Mouse (Mus musculus): ENCODE results near the gene Keap1. TPM values are rescaled to one million over a fixed set of nuclear protein-coding genes. Genes with fewer than 3 reads are reported as not detected.
"Not testable (repeated sequence)": the region's sequence is repeated elsewhere in the genome, so short reads cannot be mapped to it uniquely, and the experiment has no call there.

Keap1 gene
- total RNA-seq, 1 experiment from 2014 or later: 51.5 TPM

GRCm38 (mm10) chr9:21196521-21197433 lies 42.4 kb downstream of the Keap1 start:
- no peak for DNase-seq

GRCm38 (mm10) chr9:21195736-21196505 lies 43.2 kb downstream of the Keap1 start:
- DNase-seq: not testable (repeated sequence)

- DNase-seq: no peak
These were observed 44.2 kb downstream of the Keap1 start for GRCm38 (mm10) chr9:21194787-21195493.

GRCm38 (mm10) chr9:21193786-21194185 lies 45.4 kb downstream of the Keap1 start:
- DNase-seq: no peak

GRCm38 (mm10) chr9:21190670-21191069 lies 48.5 kb downstream of the Keap1 start:
- no peak for DNase-seq

- DNase-seq: no peak
These were observed 49.3 kb downstream of the Keap1 start for GRCm38 (mm10) chr9:21189905-21190304.

GRCm38 (mm10) chr9:21185436-21185835 lies 53.7 kb downstream of the Keap1 start:
- DNase-seq: no peak

GRCm38 (mm10) chr9:21184733-21185132 lies 54.4 kb downstream of the Keap1 start:
- DNase-seq: peak; percentile 63

GRCm38 (mm10) chr9:21183905-21184413 lies 55.2 kb downstream of the Keap1 start:
- DNase-seq: peak; percentile 81

GRCm38 (mm10) chr9:21183421-21183820 lies 55.7 kb downstream of the Keap1 start:
- no peak for DNase-seq

- DNase-seq: peak; percentile 35
These were observed 57.5 kb downstream of the Keap1 start for GRCm38 (mm10) chr9:21181421-21182220.

- no peak for DNase-seq
These were observed 58.3 kb downstream of the Keap1 start for GRCm38 (mm10) chr9:21180841-21181240.

GRCm38 (mm10) chr9:21180402-21180801 lies 58.8 kb downstream of the Keap1 start:
- DNase-seq: no peak

Other genes with a start within 250 kb of the Keap1 start
- gene Mrpl4, start 236.6 kb downstream of the Keap1 start, total RNA-seq (2021): 113 and 122 TPM in 2 replicates
- gene Icam1, start 223.4 kb downstream of the Keap1 start, total RNA-seq (2021): 6.5 and 8.9 TPM in 2 replicates
- gene Icam4, start 210.0 kb downstream of the Keap1 start, total RNA-seq (2021): 1.6 and 1.9 TPM in 2 replicates
- 0.43 and 0.49 TPM in 2 replicates for gene Icam5, start 207.3 kb downstream of the Keap1 start, total RNA-seq (2021)
- gene Zglp1, start 172.3 kb downstream of the Keap1 start, total RNA-seq (2021): not detected in 2 replicates
- 0.52 TPM in 1 of 2 replicates, not detected in the other for gene Gm49373, start 166.3 kb downstream of the Keap1 start, total RNA-seq (2021)
- 32.4 and 36.5 TPM in 2 replicates for gene Fdx1l, start 165.7 kb downstream of the Keap1 start, total RNA-seq (2021)
- gene Gm38431, start 147.4 kb downstream of the Keap1 start, total RNA-seq (2021): 2.5 and 9.4 TPM in 2 replicates
- gene Raver1, start 147.4 kb downstream of the Keap1 start, total RNA-seq (2021): 52.1 and 60.0 TPM in 2 replicates
- gene Tyk2, start 108.1 kb downstream of the Keap1 start, total RNA-seq (2021): 17.7 and 22.4 TPM in 2 replicates
- 190 and 202 TPM in 2 replicates for gene Cdc37, start 89.4 kb downstream of the Keap1 start, total RNA-seq (2021)
- gene Pde4a, start 73.6 kb downstream of the Keap1 start, total RNA-seq (2021): 12.9 and 13.1 TPM in 2 replicates
- 0.88 and 1.3 TPM in 2 replicates for gene S1pr5, start 9.1 kb upstream of the Keap1 start, total RNA-seq (2021)
- 37.5 and 42.2 TPM in 2 replicates for gene Atg4d, start 25.9 kb upstream of the Keap1 start, total RNA-seq (2021)
- gene Kri1, start 48.6 kb upstream of the Keap1 start, total RNA-seq (2021): 34.7 and 48.1 TPM in 2 replicates
- 13.5 and 19.9 TPM in 2 replicates for gene Cdkn2d, start 52.0 kb upstream of the Keap1 start, total RNA-seq (2021)
- gene Ap1m2, start 73.0 kb upstream of the Keap1 start, total RNA-seq (2021): not detected in 2 replicates
- gene Slc44a2, start 81.3 kb upstream of the Keap1 start, total RNA-seq (2021): 31.8 and 46.3 TPM in 2 replicates
- 68.9 and 69.5 TPM in 2 replicates for gene Ilf3, start 128.5 kb upstream of the Keap1 start, total RNA-seq (2021)
- gene Qtrt1, start 172.5 kb upstream of the Keap1 start, total RNA-seq (2021): 17.0 and 25.1 TPM in 2 replicates
- gene Dnm2, start 185.5 kb upstream of the Keap1 start, total RNA-seq (2021): 110 and 126 TPM in 2 replicates

Measured in adrenal gland, postnatal 25 days (tissue).